Mouse (Mus musculus) erythroblast, embryonic 14.5 days (primary cell): Measurements from ENCODE around the gene Dsp.

Experiments
- GATA1 ChIP-seq: IDR thresholded peaks from 2 replicates; pipeline ENCODE4 v1.6.1; 2012; ENCODE audit warnings: low read length, inconsistent platforms, mixed read lengths
- TAL1 ChIP-seq: IDR thresholded peaks from 3 replicates; pipeline ENCODE4 v1.6.1; 2012; ENCODE audit warnings: low read length, inconsistent platforms, mixed read lengths

GRCm38 (mm10) chr13:38151671-38152428, 756 bp downstream of the Dsp start:
- TF ChIP-seq TAL1 (no peak), GATA1 (no peak)
